In genomic region chr15:81416763-81417310, GRCm38 (mm10) we compare ENCODE assay signal across 7 mouse cellular contexts. TPM values are rescaled to one million over a fixed set of nuclear protein-coding genes. Genes with fewer than 3 reads are reported as not detected.
DNase-seq lines count a peak whose midpoint lies in the region; ATAC-seq and TF ChIP-seq lines count a peak whose summit lies in the region.
"Not testable (repeated sequence)": the region's sequence is repeated elsewhere in the genome, so short reads cannot be mapped to it uniquely, and the experiment has no call there.

No protein-coding gene starts in this region.

- TF ChIP-seq CTCF in heart, postnatal 0 days (IDR thresholded peaks at IDR 0.05; ENCODE audit: low read depth), result 0 out of 2 replicates have a peak, but pooled peaks have one; percentile 7

- not testable (repeated sequence) for H3K27ac ChIP-seq in forebrain, embryonic 13.5 days; heart, postnatal 0 days (ENCODE audit: low read depth); kidney, embryonic 14.5 days (ENCODE audit: low read depth, low read length)

- H3K27me3 ChIP-seq in forebrain, embryonic 13.5 days; heart, postnatal 0 days (ENCODE audit: control insufficient read depth, insufficient read depth, low read length); kidney, embryonic 14.5 days (ENCODE audit: control insufficient read depth, insufficient read depth, low read length): not testable (repeated sequence)

- peak overlapping the region; percentile 58 for H3K4me2 ChIP-seq in forebrain, embryonic 13.5 days
- H3K4me2 ChIP-seq in heart, postnatal 0 days (ENCODE audit: low read depth, low read length), result peak overlapping the region; percentile 52
- H3K4me2 ChIP-seq in kidney, embryonic 14.5 days (replicated peaks; ENCODE audit: low read depth, low read length), result peak overlapping the region; percentile 43

- peaks cover 18% of the 10 kb centered on the region for H3K4me1 ChIP-seq in forebrain, embryonic 13.5 days
- H3K4me1 ChIP-seq in heart, postnatal 0 days (ENCODE audit: control insufficient read depth, insufficient read depth); kidney, embryonic 14.5 days (ENCODE audit: control insufficient read depth, insufficient read depth, low read length): not testable (repeated sequence)

- ATAC-seq in forebrain, embryonic 13.5 days, result peak; percentile 30; the same call in 1 of the 2 replicates
- ATAC-seq in heart, postnatal 0 days (ENCODE audit: insufficient read depth, low read depth), result peak; percentile 91
- ATAC-seq in kidney, embryonic 14.5 days (ENCODE audit: low FRiP score, low TSS enrichment), result peak; percentile 95

- H3K9me3 ChIP-seq in forebrain, embryonic 13.5 days (replicated peaks); heart, postnatal 0 days (replicated peaks; ENCODE audit: control insufficient read depth, low read length); kidney, embryonic 14.5 days (ENCODE audit: control insufficient read depth, low read length): not testable (repeated sequence)

- WGBS in forebrain, embryonic 13.5 days, result 4% methylated on average over 22 of the region's 22 CpGs
- 4% methylated on average over 22 of the region's 22 CpGs for WGBS in heart, postnatal 0 days
- 9% methylated on average over 22 of the region's 22 CpGs for WGBS in kidney, embryonic 14.5 days

- peak overlapping the region; percentile 31 for H3K4me3 ChIP-seq in forebrain, embryonic 13.5 days
- H3K4me3 ChIP-seq in heart, postnatal 0 days (ENCODE audit: low read depth, low read length), result peak overlapping the region; percentile 13; the same call in 1 of the 2 replicates
- H3K4me3 ChIP-seq in kidney, embryonic 14.5 days (ENCODE audit: low read length), result peak overlapping the region; percentile 20; the same call in 1 of the 2 replicates

- H3K9ac ChIP-seq in forebrain, embryonic 13.5 days, result peak overlapping the region; percentile 37; the same call in 1 of the 2 replicates
- not testable (repeated sequence) for H3K9ac ChIP-seq in heart, postnatal 0 days (replicated peaks; ENCODE audit: low read depth, low read length)
- H3K9ac ChIP-seq in kidney, embryonic 14.5 days (ENCODE audit: low read depth, low read length), result peak overlapping the region; percentile 32; the same call in 1 of the 2 replicates

- peak; percentile 86 for DNase-seq in adrenal gland, postnatal 14 days
- DNase-seq in heart, postnatal 0 days (ENCODE audit: low spot score), result peak; percentile 15
- DNase-seq in lung, adult 18-20 months, result peak; percentile 85 to 88
- DNase-seq in natural killer cell, adult 2 months (ENCODE audit: low spot score in 2 of 2), result peak; percentile 54 to 58
- DNase-seq in spleen, postnatal 4 days (ENCODE audit: low spot score in 2 of 2), result peak; percentile 80 to 85

- not testable (repeated sequence) for TF ChIP-seq EP300 in heart, postnatal 0 days (IDR thresholded peaks at IDR 0.05; ENCODE audit: low read depth)

- H3K36me3 ChIP-seq in forebrain, embryonic 13.5 days (ENCODE audit: poor library complexity, severe bottlenecking); heart, postnatal 0 days (replicated peaks; ENCODE audit: control insufficient read depth, insufficient read depth, low read length); kidney, embryonic 14.5 days (ENCODE audit: control insufficient read depth, insufficient read depth, low read length): not testable (repeated sequence)

RNA-seq across cellular contexts. Expression of gene Dnajb7, which starts 8.7 kb away (rescaled TPM):
- not detected in 2 replicates for total RNA-seq in adrenal gland, postnatal 14 days (2021)
- 2.0 and 2.2 TPM in 2 replicates for polyA plus RNA-seq in forebrain, embryonic 13.5 days (2015; fragmentation: Nextera tagmentation; extraction: Ambion mirVana)
- not detected in 2 replicates for total RNA-seq in heart, postnatal 0 days (2014; rRNA removed; ENCODE audit: low replicate concordance)
- polyA plus RNA-seq in heart, postnatal 0 days (2015; fragmentation: Nextera tagmentation; extraction: Ambion mirVana), result 0.46 and 0.55 TPM in 2 replicates
- polyA plus RNA-seq in kidney, embryonic 14.5 days (2014; fragmentation: Nextera tagmentation; extraction: Ambion mirVana), result 1.3 and 1.5 TPM in 2 replicates

RNA-seq across cellular contexts. Expression of gene Xpnpep3, which starts 16.9 kb away (rescaled TPM):
- total RNA-seq in adrenal gland, postnatal 14 days (2021), result 21.6 and 29.2 TPM in 2 replicates
- polyA plus RNA-seq in forebrain, embryonic 13.5 days (2015; fragmentation: Nextera tagmentation; extraction: Ambion mirVana), result 8.4 and 9.5 TPM in 2 replicates
- total RNA-seq in heart, postnatal 0 days (2014; rRNA removed; ENCODE audit: low replicate concordance), result 10.5 and 14.9 TPM in 2 replicates
- polyA plus RNA-seq in heart, postnatal 0 days (2015; fragmentation: Nextera tagmentation; extraction: Ambion mirVana), result 6.9 and 7.3 TPM in 2 replicates
- 5.5 and 10.0 TPM in 2 replicates for polyA plus RNA-seq in kidney, embryonic 14.5 days (2014; fragmentation: Nextera tagmentation; extraction: Ambion mirVana)

RNA-seq across cellular contexts. Expression of gene St13, which starts 17.0 kb away (rescaled TPM):
- total RNA-seq in adrenal gland, postnatal 14 days (2021), result 256 and 303 TPM in 2 replicates
- polyA plus RNA-seq in forebrain, embryonic 13.5 days (2015; fragmentation: Nextera tagmentation; extraction: Ambion mirVana), result 199 and 201 TPM in 2 replicates
- total RNA-seq in heart, postnatal 0 days (2014; rRNA removed; ENCODE audit: low replicate concordance), result 52.8 and 55.2 TPM in 2 replicates
- 85.4 and 90.4 TPM in 2 replicates for polyA plus RNA-seq in heart, postnatal 0 days (2015; fragmentation: Nextera tagmentation; extraction: Ambion mirVana)
- polyA plus RNA-seq in kidney, embryonic 14.5 days (2014; fragmentation: Nextera tagmentation; extraction: Ambion mirVana), result 171 and 181 TPM in 2 replicates

RNA-seq across cellular contexts. Expression of gene Rbx1, which starts 49.3 kb away (rescaled TPM):
- 118 and 119 TPM in 2 replicates for total RNA-seq in adrenal gland, postnatal 14 days (2021)
- polyA plus RNA-seq in forebrain, embryonic 13.5 days (2015; fragmentation: Nextera tagmentation; extraction: Ambion mirVana), result 581 and 625 TPM in 2 replicates
- total RNA-seq in heart, postnatal 0 days (2014; rRNA removed; ENCODE audit: low replicate concordance), result 59.6 and 131 TPM in 2 replicates
- 445 and 462 TPM in 2 replicates for polyA plus RNA-seq in heart, postnatal 0 days (2015; fragmentation: Nextera tagmentation; extraction: Ambion mirVana)
- 512 and 656 TPM in 2 replicates for polyA plus RNA-seq in kidney, embryonic 14.5 days (2014; fragmentation: Nextera tagmentation; extraction: Ambion mirVana)

RNA-seq across cellular contexts. Expression of gene Slc25a17, which starts 56.2 kb away (rescaled TPM):
- total RNA-seq in adrenal gland, postnatal 14 days (2021), result 139 and 141 TPM in 2 replicates
- polyA plus RNA-seq in forebrain, embryonic 13.5 days (2015; fragmentation: Nextera tagmentation; extraction: Ambion mirVana), result 129 and 130 TPM in 2 replicates
- 20.1 and 35.7 TPM in 2 replicates for total RNA-seq in heart, postnatal 0 days (2014; rRNA removed; ENCODE audit: low replicate concordance)
- 39.8 and 40.8 TPM in 2 replicates for polyA plus RNA-seq in heart, postnatal 0 days (2015; fragmentation: Nextera tagmentation; extraction: Ambion mirVana)
- polyA plus RNA-seq in kidney, embryonic 14.5 days (2014; fragmentation: Nextera tagmentation; extraction: Ambion mirVana), result 117 and 127 TPM in 2 replicates

Comparison
In these comparisons a context has a peak if more than half of its experiments do, and no peak if none do; other contexts are left out.
1. DNase-seq: peak in every context shown above with its lines; median percentile 86 in lung, adult 18-20 months; 86 in adrenal gland, postnatal 14 days; 82 in spleen, postnatal 4 days; 56 in natural killer cell, adult 2 months; 15 in heart, postnatal 0 days.
2. ATAC-seq: peak in every context shown above with its lines; median percentile 95 in kidney, embryonic 14.5 days; 91 in heart, postnatal 0 days; 30 in forebrain, embryonic 13.5 days.